Mouse (Mus musculus) C2C12 (cell line): Measurements from ENCODE around the gene Fstl1.

Experiments used
- CTCF ChIP-seq: IDR thresholded peaks from one replicate; pipeline ENCODE4 v1.5.1; 2011; ENCODE audit not compliant: control insufficient read depth, insufficient read depth, insufficient read length
- USF1 ChIP-seq: IDR thresholded peaks from one replicate; pipeline ENCODE4 v1.6.1; 2011; ENCODE audit warnings: low read depth, mild to moderate bottlenecking, control low read depth, moderate library complexity

DNA sequence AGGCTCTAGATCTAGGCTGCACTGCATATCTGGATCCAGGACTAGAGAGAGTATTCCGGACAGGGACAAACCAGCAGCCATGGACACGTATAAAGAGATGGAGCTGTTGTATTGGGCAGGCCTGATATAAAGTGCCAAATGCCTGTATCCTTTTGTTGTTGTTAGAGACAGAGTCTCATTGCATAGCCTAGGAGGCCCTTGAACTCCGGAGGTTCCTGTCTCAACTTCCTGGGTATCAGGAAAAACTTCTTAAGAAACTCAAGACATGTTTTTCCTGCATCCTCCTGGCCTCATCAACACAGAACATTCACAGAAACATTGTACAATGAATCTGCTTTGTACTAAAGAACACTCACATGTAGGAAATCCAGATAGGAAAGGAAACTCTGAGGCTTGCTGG, 70.4 kb downstream of the Fstl1 start:
- TF ChIP-seq CTCF (no peak), USF1 (no peak)
